Mouse (Mus musculus) testis, adult 2 months (tissue): ENCODE measurements around the gene Vkorc1l1. TPM values are rescaled to one million over a fixed set of nuclear protein-coding genes. Genes with fewer than 3 reads are reported as not detected.
"Not testable (repeated sequence)": the region's sequence is repeated elsewhere in the genome, so short reads cannot be mapped to it uniquely, and the experiment has no call there.

Source experiments
- H3K27ac ChIP-seq: fragments of 200-500 bp; 2 replicates; pipeline ENCODE4 v1.5.1; 2012; ENCODE audit warnings: low read depth, low read length; ENCODE audit not compliant: control insufficient read depth, insufficient read depth
- H3K27me3 ChIP-seq: fragments of 200-500 bp; 2 replicates; pipeline ENCODE4 v1.6.1; 2012; ENCODE audit warnings: mild to moderate bottlenecking, low read length, moderate library complexity; ENCODE audit not compliant: control insufficient read depth, insufficient read depth
- H3K36me3 ChIP-seq: fragments of 200-500 bp; 2 replicates; pipeline ENCODE4 v1.6.1; 2012; ENCODE audit warnings: mild to moderate bottlenecking, low read length; ENCODE audit not compliant: control insufficient read depth, insufficient read depth
- H3K4me1 ChIP-seq: fragments of 200-500 bp; 2 replicates; pipeline ENCODE4 v1.6.1; 2012; ENCODE audit warnings: low read length; ENCODE audit not compliant: control insufficient read depth, insufficient read depth
- H3K4me3 ChIP-seq: fragments of 200-500 bp; 2 replicates; pipeline ENCODE4 v1.5.1; 2012; ENCODE audit warnings: low read depth, mild to moderate bottlenecking, low read length, moderate library complexity, mixed read lengths; ENCODE audit not compliant: control insufficient read depth
- CTCF ChIP-seq: fragments of 200-500 bp; IDR thresholded peaks from 2 replicates; pipeline ENCODE4 v1.5.1; 2012; ENCODE audit warnings: low read depth, mild to moderate bottlenecking, inconsistent platforms, low read length, moderate library complexity; ENCODE audit not compliant: control insufficient read depth, insufficient read depth, insufficient replicate concordance
- POLR2A ChIP-seq: fragments of 200-500 bp; IDR thresholded peaks from 2 replicates; pipeline ENCODE4 v1.6.1; 2012; ENCODE audit warnings: low read depth, mild to moderate bottlenecking, inconsistent platforms, low read length, moderate library complexity; ENCODE audit not compliant: control insufficient read depth
- polyA plus RNA-seq: library from polyadenylated mRNA; depleted of rRNA; stranded (reverse); fragments of >200 nt; gene quantifications from 2 replicates; pipeline ENCODE4 v1.2.3, GENCODE M21; 2012

The Vkorc1l1 gene
- polyA plus RNA-seq, 1 experiment = 19.9 TPM

- no peak for TF ChIP-seq POLR2A
- TF ChIP-seq CTCF = no peak
- H3K4me1 ChIP-seq = no peaks in the 10 kb centered on the region
- no peaks in the 10 kb centered on the region for H3K36me3 ChIP-seq
- no peak overlapping the region for H3K27ac ChIP-seq
- H3K27me3 ChIP-seq = no peaks in the 10 kb centered on the region
- no peak overlapping the region for H3K4me3 ChIP-seq
Measured at GRCm38 (mm10) chr5:129925933-129926332, 15.8 kb upstream of the Vkorc1l1 start.

- Histone ChIP-seq H3K27me3 (no peaks in the 10 kb centered on the region), H3K4me3 (no peak overlapping the region), H3K36me3 (no peaks in the 10 kb centered on the region), H3K4me1 (no peaks in the 10 kb centered on the region), H3K27ac (no peak overlapping the region)
- TF ChIP-seq CTCF = no peak
- TF ChIP-seq POLR2A = no peak
Measured at GRCm38 (mm10) chr5:129929924-129930855, 11.6 kb upstream of the Vkorc1l1 start.

- H3K36me3 ChIP-seq = no peaks in the 10 kb centered on the region
- H3K27me3 ChIP-seq = no peaks in the 10 kb centered on the region
- no peak for TF ChIP-seq CTCF
- no peak for TF ChIP-seq POLR2A
- no peak overlapping the region for H3K27ac ChIP-seq
- H3K4me3 ChIP-seq = no peak overlapping the region
- no peaks in the 10 kb centered on the region for H3K4me1 ChIP-seq
Measured at GRCm38 (mm10) chr5:129936941-129937340, 4.8 kb upstream of the Vkorc1l1 start.

GRCm38 (mm10) chr5:129940281-129940680, 1.5 kb upstream of the Vkorc1l1 start:
- Histone ChIP-seq H3K36me3 (no peaks in the 10 kb centered on the region; the same call in 1 of the 2 replicates), H3K4me1 (peaks cover 3% of the 10 kb centered on the region), H3K27ac (no peak overlapping the region), H3K27me3 (no peaks in the 10 kb centered on the region), H3K4me3 (no peak overlapping the region; the same call in 1 of the 2 replicates)
- no peak for TF ChIP-seq CTCF
- no peak for TF ChIP-seq POLR2A

GRCm38 (mm10) chr5:129940736-129941494, 855 bp upstream of the Vkorc1l1 start:
- peak overlapping the region; percentile 88 for H3K4me3 ChIP-seq
- no peaks in the 10 kb centered on the region for H3K27me3 ChIP-seq
- H3K36me3 ChIP-seq = no peaks in the 10 kb centered on the region; the same call in 1 of the 2 replicates
- H3K4me1 ChIP-seq = peaks cover 3% of the 10 kb centered on the region
- no peak for TF ChIP-seq CTCF
- TF ChIP-seq POLR2A = no peak
- peak overlapping the region; percentile 7 for H3K27ac ChIP-seq

GRCm38 (mm10) chr5:129942073-129942939, 536 bp downstream of the Vkorc1l1 start:
- not testable (repeated sequence) for H3K4me1 ChIP-seq
- Histone ChIP-seq H3K4me3 (peak overlapping the region; percentile 95), H3K27ac (peak overlapping the region; percentile 81)

More at GRCm38 (mm10) chr5:129942073-129942939, 536 bp downstream of the Vkorc1l1 start:
- H3K36me3 ChIP-seq, H3K27me3 ChIP-seq: not testable (repeated sequence)
